In genomic region chr11:20139711-20140110, GRCm38 (mm10) we compare ENCODE assay signal across 18 mouse cellular contexts.
"Had no signal": no experiment of that assay in that cellular context is flagged by ENCODE, and none has a peak within 500 bp of the region (broad histone marks: within the 10 kb centered on the region; RNA-seq: fewer than 3 reads in every experiment).

No protein-coding gene starts in this region.

- H3K27me3 ChIP-seq: midbrain, embryonic 12.5 days; neural tube, embryonic 13.5 days; neural tube, embryonic 15.5 days had no signal

- H3K4me3 ChIP-seq: midbrain, embryonic 10.5 days; midbrain, embryonic 12.5 days; myocyte; neural tube, embryonic 13.5 days; neural tube, embryonic 15.5 days had no signal

- H3K4me1 ChIP-seq: midbrain, embryonic 10.5 days; midbrain, embryonic 12.5 days; neural tube, embryonic 13.5 days; neural tube, embryonic 15.5 days had no signal

- DNase-seq: lung, embryonic 14.5 days; lung, postnatal 10 days; lung, postnatal 4 days; midbrain, embryonic 14.5 days; retina, postnatal 1 day; right cerebral cortex, adult 18-20 months; right cerebral cortex, postnatal 25 days; right cerebral cortex, postnatal 4 days; spleen, adult 18-20 months; thymus, adult 18-20 months; thymus, postnatal 14 days; thymus, postnatal 36 days had no signal

- H3K9me3 ChIP-seq: midbrain, embryonic 10.5 days; midbrain, embryonic 12.5 days; neural tube, embryonic 13.5 days; neural tube, embryonic 15.5 days had no signal

- H3K9ac ChIP-seq: lung, embryonic 14.5 days; midbrain, embryonic 12.5 days; neural tube, embryonic 13.5 days; neural tube, embryonic 15.5 days had no signal

- H3K27ac ChIP-seq: midbrain, embryonic 10.5 days; midbrain, embryonic 12.5 days; neural tube, embryonic 13.5 days; neural tube, embryonic 15.5 days had no signal

- H3K36me3 ChIP-seq: midbrain, embryonic 10.5 days; midbrain, embryonic 12.5 days; neural tube, embryonic 13.5 days; neural tube, embryonic 15.5 days had no signal

- H3K4me2 ChIP-seq: lung, embryonic 14.5 days; midbrain, embryonic 12.5 days; neural tube, embryonic 13.5 days; neural tube, embryonic 15.5 days had no signal

- ATAC-seq: midbrain, embryonic 16.5 days had no signal
